Mouse (Mus musculus) CD8-positive naive resting alpha-beta T cell, adult 2 months (primary cell): ENCODE results near the gene 0610030E20Rik.
A peak's percentile ranks its signal among the peaks of the same experiment; 100 is the strongest.

ENCODE experiments used
- DNase-seq, 2 experiments: peaks; one replicate each; pipeline ENCODE4 v3.0.0; 2022; ENCODE audit warnings: low read depth in 2 of 2, low spot score in 2 of 2

Gene 0610030E20Rik

GRCm38 (mm10) chr6:72348411-72348810 is 1.3 kb downstream of the 0610030E20Rik start:
- no peak for DNase-seq

DNA sequence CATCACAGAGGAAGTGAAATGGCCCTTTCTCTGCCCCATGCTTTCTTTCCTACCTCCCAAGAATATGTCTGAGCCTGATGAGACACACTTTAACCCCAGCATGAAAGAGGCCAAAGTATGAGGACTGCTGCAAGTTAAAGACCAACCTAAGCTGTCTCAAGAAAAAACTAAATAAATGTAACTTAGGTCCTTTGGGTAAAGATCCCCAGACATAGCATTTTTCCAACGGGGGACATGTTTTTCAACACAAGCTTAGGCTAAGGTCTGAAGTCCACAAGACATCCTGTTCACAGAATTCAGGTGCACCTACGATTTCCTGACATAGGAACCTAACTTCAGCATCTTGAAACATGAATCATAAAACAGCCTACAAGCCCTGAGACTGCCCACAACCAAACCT is 3.1 kb downstream of the 0610030E20Rik start:
- no peak for DNase-seq

DNA sequence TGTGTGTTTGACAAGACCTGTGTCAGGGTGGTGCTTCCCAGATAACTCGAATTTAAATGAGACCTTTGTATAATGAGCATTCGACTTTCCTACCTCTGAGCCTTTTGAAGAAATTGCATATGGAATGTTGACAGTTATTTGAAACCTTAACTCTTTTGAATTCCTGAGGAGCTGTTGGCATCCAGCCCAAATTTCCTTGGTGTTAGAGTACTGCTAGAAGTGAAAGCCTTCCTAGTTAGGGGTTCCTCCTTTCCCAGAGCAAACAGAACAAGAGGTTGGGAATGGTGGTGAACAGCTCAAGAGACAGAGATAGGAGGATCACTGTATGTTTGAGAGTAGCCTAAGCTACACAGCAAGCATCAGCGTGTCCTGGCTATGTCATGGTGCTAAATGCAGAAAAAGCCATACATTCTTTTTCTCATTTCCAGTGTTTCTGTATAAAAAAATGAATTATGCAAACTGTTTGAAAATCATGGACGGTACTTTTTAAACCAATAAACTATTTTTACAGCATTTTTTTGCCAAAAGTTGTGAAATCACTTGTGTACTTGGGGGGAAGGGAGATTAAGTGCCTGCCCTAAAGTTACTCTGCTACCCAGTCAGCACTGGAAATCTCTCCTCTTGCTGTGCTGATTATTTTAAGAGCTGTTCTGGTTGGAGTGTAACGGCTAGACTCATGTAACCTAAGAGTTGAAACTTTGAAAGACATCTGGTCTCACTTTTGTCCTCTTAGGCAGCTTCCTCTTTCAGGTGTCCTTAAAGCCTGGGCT is 5.7 kb downstream of the 0610030E20Rik start:
- no peak for DNase-seq

GRCm38 (mm10) chr6:72354025-72354424 is 6.9 kb downstream of the 0610030E20Rik start:
- no peak for DNase-seq

GRCm38 (mm10) chr6:72355066-72355911 is 8.2 kb downstream of the 0610030E20Rik start, which contains the start of gene Tmem150a:
Gene Tmem150a (plus strand): TSS chr6:72355447.
- peak; percentile 20 to 25 for DNase-seq

DNA sequence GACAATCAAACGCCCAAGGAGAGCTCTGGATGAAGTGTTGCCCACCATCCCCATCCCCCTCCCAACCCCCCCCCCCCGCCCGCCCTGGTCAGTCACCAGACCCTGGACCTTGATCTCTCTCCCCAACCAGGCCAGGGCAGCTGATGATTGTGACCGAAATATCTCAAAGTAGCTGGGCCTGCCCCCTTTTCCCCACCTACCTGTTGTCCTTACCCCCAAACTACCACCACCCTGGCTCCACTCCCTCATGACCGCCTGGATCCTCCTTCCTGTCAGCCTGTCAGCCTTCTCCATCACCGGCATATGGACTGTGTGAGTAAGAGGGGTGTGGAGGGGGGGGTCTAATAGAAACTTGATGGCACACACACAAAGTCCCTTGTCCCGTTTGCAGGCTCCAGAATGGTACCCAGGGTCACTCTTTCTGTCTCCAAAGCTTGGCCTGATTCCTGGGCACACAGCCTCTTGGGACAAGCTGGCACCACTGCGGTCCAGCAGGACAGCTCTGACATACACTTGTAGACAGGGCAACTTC is 8.9 kb downstream of the 0610030E20Rik start:
- DNase-seq: no peak

DNA sequence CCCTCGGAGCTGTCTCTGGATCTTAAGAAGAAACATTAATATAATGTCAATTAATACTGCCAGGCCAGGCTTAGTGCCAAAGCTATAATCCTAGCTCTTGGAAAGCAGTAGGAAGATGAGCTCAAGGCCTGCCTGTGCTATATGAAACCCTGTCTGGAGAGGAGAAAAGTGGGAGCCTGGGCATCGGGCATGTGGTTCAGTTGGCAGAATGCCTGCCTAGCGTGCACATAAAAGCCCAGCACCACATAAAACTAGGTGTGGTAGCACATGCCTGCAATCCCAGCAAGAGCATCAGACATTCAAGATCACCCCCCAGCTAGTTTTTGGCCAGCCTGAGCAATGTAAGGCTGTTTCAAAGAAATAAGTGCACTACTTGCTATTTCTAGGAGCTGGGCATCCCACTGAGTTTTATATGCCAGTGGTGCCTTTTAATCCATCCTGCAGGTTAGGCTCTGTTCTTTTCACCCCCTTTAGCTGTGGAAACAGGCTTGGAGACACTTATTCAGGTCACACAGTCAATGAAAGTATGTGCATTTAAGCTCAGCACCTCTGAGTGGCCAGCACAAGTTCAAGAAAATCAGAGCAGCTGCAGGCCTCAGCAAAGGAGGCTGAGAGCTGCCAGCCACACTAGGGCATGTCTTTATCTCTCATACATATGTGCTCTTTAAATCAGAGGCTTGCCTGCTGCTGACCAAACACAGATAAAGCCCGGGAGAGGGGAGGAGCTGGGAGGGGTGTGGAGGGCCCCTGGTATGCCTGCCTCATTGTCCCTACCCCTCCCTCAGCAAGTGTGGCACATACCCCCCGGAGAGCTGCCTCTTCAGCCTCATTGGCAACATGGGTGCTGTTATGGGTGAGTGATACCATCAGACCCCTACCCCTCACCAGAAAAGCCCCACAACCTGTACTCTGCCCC is 10.3 kb downstream of the 0610030E20Rik start:
- no peak for DNase-seq

- DNase-seq: no peak
Measured at GRCm38 (mm10) chr6:72358086-72358764, 11.1 kb downstream of the 0610030E20Rik start.

DNA sequence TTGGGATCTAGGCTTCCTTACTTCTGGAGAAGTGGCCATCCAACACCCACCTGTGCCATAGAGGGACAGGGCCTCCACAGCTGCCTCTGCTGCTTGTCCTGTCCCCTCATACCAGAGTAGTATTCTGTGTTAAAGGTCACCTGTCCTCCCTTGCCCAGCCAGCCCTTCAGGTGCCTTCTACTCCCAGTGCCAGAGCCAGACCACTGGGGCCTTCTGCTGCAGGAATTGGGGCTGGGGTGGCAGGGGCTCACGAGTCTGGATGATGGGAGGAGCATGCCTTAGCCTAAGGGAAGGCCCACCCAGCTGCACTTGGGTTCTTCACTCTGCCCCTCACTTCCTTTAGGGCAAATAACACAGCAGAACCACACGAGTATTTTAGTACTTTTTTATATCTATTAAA is 12.2 kb downstream of the 0610030E20Rik start:
- no peak for DNase-seq

DNA sequence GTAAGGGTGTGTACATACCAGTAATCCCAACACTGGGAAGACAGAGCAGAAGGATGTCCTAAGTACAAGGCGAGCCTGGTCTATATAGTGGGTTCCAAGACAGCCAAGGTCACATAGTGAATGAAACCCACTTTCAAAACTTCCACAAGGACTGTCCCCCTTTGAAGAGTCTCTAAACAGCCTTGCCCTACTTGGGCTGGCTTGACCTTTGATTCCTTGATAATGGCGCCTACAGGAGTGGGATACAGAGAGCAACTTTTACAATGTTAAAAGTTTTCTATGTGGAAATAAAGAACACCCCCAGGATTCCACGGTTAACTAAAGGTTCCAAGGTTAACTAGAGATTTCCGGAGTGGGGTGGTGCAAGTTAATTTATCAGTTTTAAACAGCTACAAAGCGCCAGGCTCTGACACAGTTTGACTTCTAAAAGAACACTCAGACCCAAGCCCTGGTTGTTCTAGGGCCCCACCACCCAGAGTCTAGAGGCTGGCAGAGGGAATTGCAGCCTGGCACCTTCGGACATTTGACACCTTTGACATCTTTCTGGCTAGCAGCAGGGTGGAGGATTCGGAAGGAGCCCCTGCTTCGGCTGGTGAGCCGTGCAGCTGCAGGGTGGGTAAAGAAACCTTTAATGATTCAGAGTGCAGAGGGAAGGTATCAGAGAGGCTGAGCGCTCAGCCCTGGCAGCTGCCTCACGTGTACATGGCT is 12.9 kb downstream of the 0610030E20Rik start:
- no peak for DNase-seq

GRCm38 (mm10) chr6:72360599-72360935 is 13.4 kb downstream of the 0610030E20Rik start:
- no peak for DNase-seq

DNA sequence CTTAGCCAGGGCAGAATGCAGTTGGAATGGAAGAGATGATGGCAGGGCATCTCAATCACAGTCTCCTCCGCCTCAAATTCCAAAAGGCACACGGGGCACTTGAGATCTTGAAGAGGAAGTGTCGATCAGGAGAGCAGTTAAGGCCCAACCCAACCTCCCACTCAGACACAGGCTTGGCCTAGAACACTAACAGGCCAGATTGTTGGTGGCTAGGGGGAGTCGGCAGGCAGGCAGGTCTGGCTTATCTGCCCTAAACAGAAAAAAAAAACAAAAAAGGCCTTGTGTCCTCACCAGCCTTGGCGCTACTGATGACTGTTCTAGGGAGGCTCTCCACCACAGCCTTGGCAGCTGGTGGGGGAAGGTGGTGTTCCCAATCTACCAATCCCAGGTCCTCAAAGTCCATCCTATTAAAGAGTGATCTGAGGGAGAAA is 14.0 kb downstream of the 0610030E20Rik start:
- no peak for DNase-seq

GRCm38 (mm10) chr6:72362132-72363028 is 15.3 kb downstream of the 0610030E20Rik start:
- peak; percentile 94 to 95 for DNase-seq

- DNase-seq: no peak
Measured at GRCm38 (mm10) chr6:72364009-72364408, 16.9 kb downstream of the 0610030E20Rik start.

- no peak for DNase-seq
Measured at GRCm38 (mm10) chr6:72364985-72365384, 17.9 kb downstream of the 0610030E20Rik start.

DNA sequence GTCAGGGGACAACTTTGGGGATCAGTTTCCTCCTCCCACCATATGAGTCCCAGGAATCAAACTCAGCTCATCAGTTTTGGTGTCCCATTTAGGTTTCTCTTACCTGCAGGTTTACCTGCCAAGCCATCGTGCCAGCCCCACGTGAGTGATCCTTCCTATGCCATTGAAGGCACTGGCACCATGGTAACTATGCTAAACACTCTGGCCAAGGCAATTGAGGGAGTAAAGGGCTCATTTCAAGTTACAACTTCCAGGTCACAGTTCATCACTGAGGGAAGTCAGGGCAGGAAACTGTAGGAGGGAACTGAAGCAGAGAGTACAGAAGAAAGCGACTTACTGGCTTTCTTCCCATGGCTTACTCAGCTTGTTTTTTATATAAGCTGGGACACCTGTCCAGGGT is 19.2 kb downstream of the 0610030E20Rik start:
- no peak for DNase-seq

GRCm38 (mm10) chr6:72366844-72367443 is 19.8 kb downstream of the 0610030E20Rik start, which contains the start of gene Rnf181:
Gene Rnf181 (minus strand): TSS chr6:72366956.
- DNase-seq: no peak

DNA sequence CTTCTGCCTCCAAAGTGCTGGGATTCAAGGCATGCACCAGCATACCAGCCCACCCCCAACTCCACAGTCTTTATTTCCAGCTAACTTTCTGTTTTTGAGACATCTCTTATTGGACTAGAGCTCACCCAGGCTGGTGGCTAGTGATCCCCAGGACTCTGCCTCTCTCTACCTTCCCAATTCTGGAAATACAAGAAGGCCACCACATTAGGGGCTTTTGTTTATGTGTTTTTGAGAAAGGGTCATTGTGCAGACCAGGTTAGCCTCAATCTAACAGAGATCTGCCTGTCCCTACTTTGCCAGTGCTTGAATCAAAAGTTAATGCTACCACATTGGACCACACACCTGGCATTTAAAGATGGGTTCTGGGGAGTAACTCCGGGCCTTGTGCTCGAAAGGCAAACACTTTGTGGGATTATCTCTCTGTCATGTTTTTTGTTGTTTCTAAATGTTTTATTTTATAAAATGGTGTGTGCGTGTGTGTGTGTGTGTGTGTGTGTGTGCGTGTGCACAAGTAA is 20.4 kb downstream of the 0610030E20Rik start:
- DNase-seq: no peak
